9 mouse cellular contexts compared by ENCODE assay signal in the genomic region with DNA sequence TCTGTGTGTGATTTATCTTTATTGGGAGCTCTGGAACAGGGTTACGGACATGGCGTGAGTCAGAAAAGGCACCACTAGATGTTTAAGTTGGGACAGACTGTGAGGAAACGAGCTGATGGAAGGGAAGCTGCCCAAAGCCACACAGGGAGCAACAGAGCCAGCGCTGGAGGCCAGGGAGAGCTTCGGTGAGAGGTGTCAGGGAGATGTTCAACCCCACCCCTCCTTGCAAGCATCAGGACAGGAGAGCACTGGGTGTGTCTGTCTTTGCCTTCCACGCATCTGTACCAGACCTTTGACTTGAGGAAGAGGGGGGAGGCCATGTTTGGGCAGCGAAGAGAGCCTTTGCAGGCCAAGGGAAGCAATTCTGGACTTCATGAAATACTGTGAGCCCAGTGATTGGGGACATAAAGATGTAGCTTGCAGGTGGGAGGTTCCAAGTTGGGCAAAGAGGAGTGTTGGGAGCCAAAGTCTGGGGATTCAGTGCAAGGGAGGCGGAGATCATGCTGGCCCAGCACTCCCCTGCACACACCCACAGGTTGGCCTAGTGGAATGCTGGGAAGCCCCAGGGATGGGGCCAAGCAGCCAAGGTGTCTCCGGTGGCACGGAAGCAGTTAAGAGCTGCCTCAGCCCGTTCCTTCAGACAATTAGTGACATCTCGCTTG. TPM values are rescaled to one million over a fixed set of nuclear protein-coding genes. Genes with fewer than 3 reads are reported as not detected.
DNase-seq lines count a peak whose midpoint lies in the region; ATAC-seq lines count a peak whose summit lies in the region.
"Had no signal": no experiment of that assay in that cellular context is flagged by ENCODE, and none has a peak within 500 bp of the region (broad histone marks: within the 10 kb centered on the region; RNA-seq: fewer than 3 reads in every experiment).

No protein-coding gene starts in this region.

- H3K4me3 ChIP-seq in heart, embryonic 11.5 days (ENCODE audit: low read depth, low read length): no peak overlapping the region
- peak overlapping the region; percentile 35 for H3K4me3 ChIP-seq in hindbrain, embryonic 10.5 days
- no peak overlapping the region for H3K4me3 ChIP-seq in limb, embryonic 15.5 days

- H3K4me1 ChIP-seq in heart, embryonic 11.5 days (ENCODE audit: control insufficient read depth, insufficient read depth, low read length): peaks cover 100% of the 10 kb centered on the region
- H3K4me1 ChIP-seq in hindbrain, embryonic 10.5 days (replicated peaks): peaks cover 100% of the 10 kb centered on the region
- peaks cover 100% of the 10 kb centered on the region for H3K4me1 ChIP-seq in limb, embryonic 15.5 days

- H3K9me3 ChIP-seq in heart, embryonic 11.5 days (replicated peaks; ENCODE audit: control insufficient read depth, low read length): no peaks in the 10 kb centered on the region
- no peaks in the 10 kb centered on the region for H3K9me3 ChIP-seq in hindbrain, embryonic 10.5 days
- no peaks in the 10 kb centered on the region for H3K9me3 ChIP-seq in limb, embryonic 15.5 days
- H3K9me3 ChIP-seq: G1E had no signal

- no peak for DNase-seq in heart, postnatal 4 days
- DNase-seq in NIH3T3 (ENCODE audit: low read depth): peak; percentile 23
- no peak for DNase-seq in hindbrain, embryonic 10.5 days (ENCODE audit: low spot score)
- DNase-seq in thymus, postnatal 0 days (ENCODE audit: low spot score): no peak
- DNase-seq in left cerebral cortex, postnatal 4 days: no peak
- DNase-seq in embryo, embryonic 10.5 days (ENCODE audit: low spot score): no peak

- ATAC-seq in heart, embryonic 11.5 days (replicated peaks; ENCODE audit: insufficient number of reproducible peaks, low FRiP score, low TSS enrichment): no peak
- no peak for ATAC-seq in limb, embryonic 15.5 days (ENCODE audit: insufficient number of reproducible peaks, low FRiP score, low TSS enrichment, low read depth)

- intact Hi-C loops in left cerebral cortex, postnatal 4 days (cut with DNase I): no loop called here

- no peak overlapping the region for H3K9ac ChIP-seq in heart, embryonic 11.5 days (ENCODE audit: low read depth, low read length)
- H3K9ac ChIP-seq in limb, embryonic 15.5 days: no peak overlapping the region

- 36% methylated on average over 12 of the region's 12 CpGs for WGBS in heart, embryonic 11.5 days (ENCODE audit: insufficient replicate concordance)
- WGBS in hindbrain, embryonic 10.5 days: 21% methylated on average over 12 of the region's 12 CpGs
- WGBS in limb, embryonic 15.5 days: 31% methylated on average over 12 of the region's 12 CpGs

- H3K36me3 ChIP-seq in heart, embryonic 11.5 days (ENCODE audit: control insufficient read depth, insufficient read depth, low read length): no peaks in the 10 kb centered on the region
- H3K36me3 ChIP-seq in hindbrain, embryonic 10.5 days: no peaks in the 10 kb centered on the region
- no peaks in the 10 kb centered on the region for H3K36me3 ChIP-seq in limb, embryonic 15.5 days

- H3K4me2 ChIP-seq in heart, embryonic 11.5 days: 0 out of 2 replicates have a peak overlapping the region, but pooled peaks have one; percentile 25
- peak overlapping the region; percentile 7; the same call in 1 of the 2 replicates for H3K4me2 ChIP-seq in limb, embryonic 15.5 days

- H3K27me3 ChIP-seq in heart, embryonic 11.5 days (ENCODE audit: control insufficient read depth, insufficient read depth, low read length): no peaks in the 10 kb centered on the region
- peaks cover under 1% of the 10 kb centered on the region for H3K27me3 ChIP-seq in hindbrain, embryonic 10.5 days (ENCODE audit: insufficient read depth, poor library complexity, severe bottlenecking)
- no peaks in the 10 kb centered on the region for H3K27me3 ChIP-seq in limb, embryonic 15.5 days

- H3K27ac ChIP-seq in heart, embryonic 11.5 days (ENCODE audit: low read depth, low read length): peak overlapping the region; percentile 47
- H3K27ac ChIP-seq in hindbrain, embryonic 10.5 days: peak overlapping the region; percentile 91
- peak overlapping the region; percentile 82 for H3K27ac ChIP-seq in limb, embryonic 15.5 days

RNA-seq across cellular contexts. Expression of a gene that starts 35.8 kb away (rescaled TPM):
- polyA plus RNA-seq in heart, embryonic 11.5 days (2014; fragmentation: Nextera tagmentation; extraction: Ambion mirVana): 7.0 and 9.1 TPM in 2 replicates
- total RNA-seq in heart, postnatal 4 days (2021): 10 to 100 TPM; 41.1 to 48.7 TPM
- polyA plus RNA-seq in hindbrain, embryonic 10.5 days (2016; fragmentation: Nextera tagmentation; extraction: Ambion mirVana): 9.0 and 9.7 TPM in 2 replicates
- 10.7 and 13.2 TPM in 2 replicates for polyA plus RNA-seq in limb, embryonic 15.5 days (2015; fragmentation: Nextera tagmentation; extraction: Ambion mirVana)
- polyA plus RNA-seq in thymus, postnatal 0 days (2015; fragmentation: Nextera tagmentation; extraction: Ambion mirVana): 5.3 and 8.0 TPM in 2 replicates
- total RNA-seq in left cerebral cortex, postnatal 4 days (2021): 100 to 1,000 TPM in 1 of 2 experiments, 10 to 100 TPM in 1; 94.1 to 102 TPM
